Mouse (Mus musculus) frontal cortex, postnatal 36 days (tissue): Measurements from ENCODE around the gene Med26.

ENCODE experiments used
- DNase-seq, 2 experiments: peaks; one replicate each; pipeline ENCODE4 v3.0.0; 2022; ENCODE audit warnings: low spot score in 2 of 2

The Med26 gene

DNA sequence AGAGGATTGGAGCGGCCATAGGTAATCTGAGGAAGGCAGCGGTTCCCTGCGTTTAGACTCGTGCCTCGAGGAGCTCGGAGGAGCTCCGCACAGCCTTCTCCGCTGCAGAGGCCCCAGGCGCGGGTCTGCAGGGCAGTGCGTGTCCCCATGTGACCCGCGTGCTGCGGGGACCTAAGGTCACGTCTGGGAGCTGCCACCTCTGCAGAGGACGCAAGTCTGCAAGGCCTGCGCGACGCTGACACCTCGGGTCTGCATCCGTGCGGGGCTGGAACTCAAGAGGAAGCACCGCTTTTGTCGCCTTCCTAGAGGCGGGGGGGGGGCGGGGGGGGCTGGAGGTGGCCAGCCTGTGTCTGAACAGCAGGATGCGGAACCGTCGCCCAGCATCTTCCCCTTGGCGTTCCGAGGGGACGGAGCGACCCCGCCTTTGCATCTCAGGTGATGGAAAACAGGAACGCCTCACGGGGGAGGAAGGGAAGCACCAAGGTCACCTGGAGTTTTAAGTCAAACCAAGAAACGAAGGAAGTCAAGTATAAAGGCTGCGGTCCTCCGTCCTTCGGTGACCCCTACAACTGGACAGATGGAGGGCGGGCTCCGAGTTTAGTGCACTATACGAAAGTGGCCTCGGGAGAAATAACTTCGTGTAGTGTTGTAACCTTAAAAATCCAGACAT, 709 bp upstream of the Med26 start:
- DNase-seq: no peak

DNA sequence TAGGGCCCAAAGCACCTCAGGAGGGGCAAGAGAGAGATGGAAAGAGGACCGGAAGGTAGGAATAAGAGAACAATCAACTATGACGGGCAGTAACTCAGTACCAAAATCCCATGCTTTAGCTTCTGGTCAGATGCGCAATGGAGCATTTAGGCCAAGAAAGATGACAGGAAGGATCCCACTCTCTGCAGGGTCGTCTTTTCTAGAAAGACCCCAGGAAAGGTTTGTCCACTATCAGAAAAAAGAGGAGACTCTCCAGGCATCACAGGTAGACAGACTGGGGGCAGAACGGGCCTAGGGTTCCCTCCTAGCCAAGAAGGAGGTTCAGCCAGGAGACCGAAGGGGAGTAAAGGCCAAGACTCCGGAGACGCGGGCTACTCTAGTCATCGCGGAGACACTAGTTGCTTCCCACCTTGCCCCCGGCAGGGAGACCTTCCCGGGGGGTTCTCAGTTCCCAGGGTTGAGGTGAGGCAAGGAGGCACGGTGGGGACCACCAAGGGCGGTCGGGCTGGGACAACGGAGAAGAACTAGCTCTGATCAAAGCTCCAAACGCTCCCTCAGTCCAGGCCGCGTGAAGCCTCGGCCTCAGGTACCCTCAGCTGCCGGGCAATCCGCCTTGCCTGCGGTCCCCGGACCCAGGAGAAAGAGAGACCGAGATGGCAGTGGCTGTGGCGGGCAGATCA, 808 bp downstream of the Med26 start:
- peak in 1 of 2 experiments; percentile 24 for DNase-seq

DNA sequence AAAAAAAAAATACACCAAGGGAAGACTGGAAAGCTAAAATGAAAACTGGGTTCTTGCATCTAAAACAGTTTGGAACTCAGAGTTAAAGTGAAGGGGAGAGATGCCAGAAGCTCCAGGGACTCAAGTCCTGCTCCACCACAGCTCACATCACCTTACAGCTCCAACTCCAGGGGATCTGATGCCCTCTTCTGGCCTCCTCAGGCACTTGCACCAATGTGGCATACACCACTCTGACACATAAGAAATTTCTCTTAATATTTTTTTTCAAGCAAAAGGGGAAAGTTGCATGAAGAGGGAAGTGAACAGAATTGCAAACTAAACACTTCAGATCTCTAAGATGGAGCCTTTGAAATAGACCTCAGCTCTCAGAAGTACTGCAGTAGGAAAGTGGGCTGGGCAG, 8.8 kb downstream of the Med26 start:
- no peak for DNase-seq

DNA sequence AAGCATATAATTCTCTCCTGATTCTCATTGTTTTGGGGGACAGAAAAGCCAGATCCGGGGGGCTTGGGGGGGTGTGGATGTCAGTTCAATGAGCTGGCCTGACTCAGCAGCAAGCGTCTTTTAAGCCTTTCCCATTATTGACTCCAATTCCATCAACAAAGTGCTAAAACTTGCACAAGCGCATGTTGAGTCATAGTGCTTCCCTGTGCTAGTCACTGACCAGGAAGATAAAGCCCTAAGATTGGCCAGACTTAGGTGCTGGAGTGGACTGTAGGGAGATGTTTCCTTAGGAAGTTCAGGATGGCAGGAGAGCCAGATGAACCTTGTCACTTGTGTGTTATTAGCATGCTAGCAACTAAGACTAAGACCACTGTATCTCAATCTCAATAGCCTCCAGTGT, 13.2 kb downstream of the Med26 start:
- no peak for DNase-seq

DNA sequence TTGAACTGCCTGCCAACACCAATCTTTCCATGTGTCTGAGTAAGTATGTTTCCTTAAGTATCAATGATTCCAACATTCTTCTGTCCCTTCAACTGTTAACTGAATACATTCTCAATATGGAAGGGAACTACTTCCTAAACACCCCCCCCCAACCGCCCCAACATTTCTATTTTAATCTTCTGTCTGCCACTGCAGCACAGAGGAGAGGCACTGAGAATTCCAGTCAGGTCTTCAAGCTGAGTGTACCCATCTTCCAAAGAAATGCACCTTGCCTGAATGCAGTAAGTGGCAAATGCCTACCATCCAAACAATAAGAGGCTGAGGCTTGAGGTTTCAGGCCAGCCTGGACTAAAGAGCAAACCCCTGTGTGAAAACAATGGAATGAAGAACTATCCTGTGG, 16.0 kb downstream of the Med26 start:
- DNase-seq: no peak

DNA sequence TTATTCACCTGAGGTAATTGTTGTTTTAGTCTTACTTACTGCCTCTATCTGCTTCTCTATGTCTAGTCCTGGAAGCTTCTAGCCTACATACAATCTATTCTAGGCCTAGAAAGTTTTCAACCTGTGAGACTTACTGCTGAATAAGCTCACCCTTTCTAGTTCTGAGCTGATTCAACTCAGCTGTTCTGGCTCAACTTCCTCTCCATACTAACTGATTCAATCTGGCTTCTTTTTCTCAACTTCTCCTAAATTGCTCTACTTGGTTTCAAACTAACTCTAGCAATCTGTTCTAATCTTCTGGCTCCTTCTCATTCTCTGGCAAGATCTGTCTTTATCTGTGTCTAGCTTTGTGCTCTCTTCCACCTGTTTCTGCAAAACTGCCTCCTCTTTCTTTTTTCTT, 26.2 kb downstream of the Med26 start:
- no peak for DNase-seq

DNA sequence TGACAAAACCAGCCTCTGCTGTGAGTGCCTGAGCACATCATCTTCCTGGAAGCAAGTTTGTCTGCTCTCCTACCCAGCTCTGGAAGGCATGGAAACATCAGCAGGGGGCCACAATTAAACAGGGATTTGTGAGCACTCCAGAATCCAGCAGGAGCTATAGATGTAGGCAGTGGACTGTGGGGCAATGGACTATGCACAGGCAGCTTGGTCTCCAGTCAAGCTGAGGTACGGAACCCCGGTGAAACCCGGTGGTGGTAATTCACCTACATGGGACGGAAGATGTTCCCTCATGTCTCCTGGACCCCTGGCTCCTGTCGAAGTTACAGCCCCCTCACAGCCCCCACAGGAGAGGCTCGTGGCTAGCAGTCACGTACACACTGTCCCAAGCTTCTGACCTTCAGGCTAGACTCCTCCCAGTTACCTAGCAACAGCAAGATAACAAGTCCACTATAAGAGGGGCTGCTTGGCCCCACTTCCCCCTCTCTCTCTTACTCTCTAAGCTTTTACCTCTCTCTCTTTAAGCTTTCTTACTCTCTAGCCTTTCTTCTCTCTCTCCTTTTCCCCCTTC, 30.6 kb downstream of the Med26 start:
- no peak for DNase-seq

DNA sequence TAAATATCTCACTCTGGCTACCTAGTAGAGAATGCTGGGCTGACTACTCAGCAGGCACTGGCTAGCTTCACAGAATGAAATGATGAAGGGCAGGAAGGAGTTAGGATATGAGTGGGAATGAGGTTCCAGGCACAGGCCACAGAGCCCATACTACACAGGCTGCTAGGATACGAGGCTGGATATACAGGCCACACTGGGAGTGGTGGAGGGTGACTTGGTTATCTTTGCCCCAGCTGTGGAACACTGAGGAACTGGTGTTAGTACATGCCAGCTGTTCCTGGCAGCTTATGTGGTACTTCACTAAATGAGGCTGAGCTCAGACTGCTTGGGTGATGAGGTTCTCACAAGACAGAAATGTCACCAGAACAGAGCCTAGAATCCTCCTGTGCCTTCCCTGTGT, 34.9 kb downstream of the Med26 start:
- no peak for DNase-seq

DNA sequence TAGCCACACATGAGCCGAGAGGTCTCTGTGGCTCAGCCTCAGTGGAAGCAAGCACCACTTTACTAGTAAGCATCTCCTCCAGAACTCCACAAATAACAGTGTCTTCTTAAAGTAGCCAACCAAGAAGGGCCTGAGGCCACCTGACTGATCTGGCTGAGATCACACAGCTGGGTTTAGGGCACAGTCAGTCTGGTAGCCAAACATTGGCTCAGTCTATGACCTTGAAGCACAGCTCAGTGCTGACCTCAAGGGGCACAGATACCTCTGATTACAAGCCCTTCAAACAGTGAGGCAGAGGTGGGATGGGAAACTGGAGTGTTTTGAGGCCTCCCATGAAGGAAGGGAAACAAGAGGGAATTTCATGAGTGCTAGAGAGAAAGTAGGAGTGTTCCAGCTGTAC, 35.4 kb downstream of the Med26 start:
- no peak for DNase-seq

DNA sequence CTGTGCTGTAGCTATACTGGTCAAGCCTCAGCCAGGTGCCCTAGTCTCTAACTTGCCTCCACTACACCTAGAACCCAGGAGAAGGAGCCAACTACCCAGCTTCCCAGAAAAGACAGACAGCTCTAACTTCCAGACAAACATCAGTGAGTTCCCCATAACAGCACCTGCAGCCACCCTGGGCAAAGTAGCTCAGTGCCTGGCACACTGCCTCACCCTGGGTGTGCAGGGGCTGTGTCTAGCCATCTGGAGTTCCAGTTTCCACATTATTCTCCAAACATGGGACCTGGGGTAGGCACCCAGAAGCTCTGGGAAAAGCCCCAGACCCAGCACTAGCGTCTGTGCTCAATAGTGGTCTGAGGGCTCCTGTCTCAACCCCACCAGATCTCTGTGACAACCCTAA, 40.6 kb downstream of the Med26 start:
- no peak for DNase-seq

DNA sequence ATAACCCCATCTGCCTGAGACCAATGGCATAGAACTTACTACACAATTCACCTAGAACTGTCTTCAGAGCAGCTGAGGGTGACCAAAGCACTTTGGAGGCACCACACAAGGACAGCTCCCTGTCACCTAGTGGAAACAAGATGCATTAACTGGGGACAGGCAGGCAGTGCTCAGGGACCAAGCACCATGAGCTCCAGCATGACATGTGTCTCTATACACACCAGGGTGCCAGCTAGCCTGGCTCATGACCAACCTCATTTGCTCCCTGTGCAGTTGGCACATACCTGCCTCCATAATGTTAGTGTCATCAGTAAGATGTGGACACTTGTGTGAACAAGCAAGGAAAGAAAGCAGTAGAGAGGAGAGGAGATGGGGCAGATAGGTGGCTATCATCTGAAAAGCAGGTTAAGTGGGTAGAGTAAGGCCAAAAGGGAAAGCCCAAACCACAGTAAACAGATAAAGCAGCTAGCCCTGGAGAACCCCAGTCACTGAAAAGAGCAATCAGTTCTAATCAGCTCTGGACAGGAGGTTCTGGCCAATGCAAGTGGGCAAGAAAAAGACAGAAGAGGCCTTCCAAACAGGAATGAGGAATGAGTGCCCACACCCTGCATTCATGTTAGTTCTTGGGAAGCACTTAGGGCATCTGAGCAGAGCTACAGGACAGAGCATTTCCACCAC, 43.3 kb downstream of the Med26 start:
- DNase-seq: no peak

DNA sequence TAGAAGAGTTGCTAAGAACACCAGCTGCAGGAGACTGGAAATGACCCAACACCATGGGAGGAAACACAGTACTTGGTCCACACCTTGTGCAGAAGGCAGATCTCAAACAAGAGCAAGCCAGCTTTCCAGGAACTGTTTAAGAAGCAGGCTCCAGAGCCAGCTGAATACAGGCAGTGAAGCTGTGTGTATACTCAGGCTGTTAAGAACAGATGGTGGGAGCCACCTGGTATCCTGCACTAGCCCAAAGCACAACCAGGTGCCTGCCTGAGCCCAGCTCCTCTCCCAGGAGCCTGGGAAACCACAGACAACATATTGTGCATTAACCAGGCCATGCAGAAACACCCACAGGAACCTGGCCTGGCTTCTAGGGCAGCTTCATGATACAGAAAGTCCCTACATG, 43.9 kb downstream of the Med26 start:
- peak in 1 of 2 experiments; percentile 61 for DNase-seq

DNA sequence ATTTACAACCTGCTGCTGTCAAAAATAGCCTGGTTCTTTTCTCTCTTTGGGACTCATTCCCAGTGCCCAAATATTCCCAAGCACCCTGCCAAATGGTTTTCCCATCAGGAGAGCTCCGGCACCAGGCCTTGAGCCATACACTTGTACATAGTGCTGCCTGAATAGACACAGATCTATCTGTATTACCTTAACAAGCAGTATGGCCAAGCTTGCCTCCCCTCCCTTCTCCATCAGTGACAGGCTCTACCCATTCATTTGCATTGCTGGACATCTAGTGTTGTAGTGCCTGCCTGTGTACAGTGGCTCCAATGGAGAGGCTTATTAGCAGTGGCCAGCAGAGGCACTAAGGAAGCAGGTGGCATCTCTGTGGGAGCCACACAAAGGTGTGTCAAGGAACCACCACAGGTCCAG, 47.5 kb downstream of the Med26 start:
- no peak for DNase-seq

DNA sequence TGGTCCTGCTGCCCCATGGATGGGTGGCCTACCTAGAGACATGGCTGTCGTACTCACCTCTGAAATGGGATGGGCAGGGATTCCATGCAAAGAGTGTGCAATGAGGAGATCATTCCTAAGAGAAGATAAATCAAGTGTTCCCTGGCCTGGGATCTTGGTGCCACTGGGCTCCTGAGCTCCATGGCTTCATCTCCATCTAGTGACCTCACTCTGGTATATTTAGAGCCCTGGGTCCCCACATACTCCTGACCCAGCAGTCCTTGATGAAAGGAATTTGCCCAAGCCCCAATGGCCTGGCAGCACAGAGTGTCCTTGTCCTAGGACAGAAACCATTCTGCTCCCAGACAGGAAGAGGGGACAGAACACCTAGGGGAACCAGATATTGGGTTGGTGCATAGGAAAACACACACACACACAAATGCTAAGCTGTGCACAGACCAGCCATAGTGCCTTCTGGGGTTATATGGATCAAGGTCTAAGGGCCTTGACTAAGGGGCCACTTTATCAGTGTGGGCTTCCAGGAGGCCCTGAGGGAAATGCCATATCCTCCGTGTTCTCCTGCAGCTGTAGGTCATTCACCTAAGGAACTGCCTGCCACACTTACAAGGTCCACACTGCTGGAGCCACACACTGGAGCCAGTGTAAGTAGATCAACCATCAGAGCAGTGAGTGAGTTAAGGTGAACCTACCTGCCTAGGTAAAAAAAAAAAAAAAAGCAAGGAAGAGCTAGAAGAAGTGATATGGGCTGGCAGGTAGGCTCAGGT, 48.4 kb downstream of the Med26 start:
- DNase-seq: no peak

DNA sequence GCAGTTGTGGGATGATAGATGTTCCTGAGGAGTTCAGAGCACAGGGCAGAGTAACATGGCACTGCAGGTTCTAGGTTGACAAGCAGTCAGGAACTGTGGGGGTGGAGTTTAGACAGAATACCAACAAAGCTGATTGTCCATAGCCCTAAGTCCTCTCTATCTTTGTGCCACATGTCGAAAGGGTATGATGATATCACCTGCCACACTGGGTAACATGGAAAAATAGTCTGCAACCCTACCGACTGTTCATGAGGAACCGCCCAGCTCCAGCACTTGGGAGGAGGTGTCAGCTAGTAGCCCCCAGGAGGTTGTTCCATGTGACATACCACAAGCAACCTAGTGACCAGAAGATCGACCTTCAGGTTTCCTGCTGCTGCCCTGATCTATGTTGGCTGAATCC, 49.5 kb downstream of the Med26 start:
- DNase-seq: no peak

DNA sequence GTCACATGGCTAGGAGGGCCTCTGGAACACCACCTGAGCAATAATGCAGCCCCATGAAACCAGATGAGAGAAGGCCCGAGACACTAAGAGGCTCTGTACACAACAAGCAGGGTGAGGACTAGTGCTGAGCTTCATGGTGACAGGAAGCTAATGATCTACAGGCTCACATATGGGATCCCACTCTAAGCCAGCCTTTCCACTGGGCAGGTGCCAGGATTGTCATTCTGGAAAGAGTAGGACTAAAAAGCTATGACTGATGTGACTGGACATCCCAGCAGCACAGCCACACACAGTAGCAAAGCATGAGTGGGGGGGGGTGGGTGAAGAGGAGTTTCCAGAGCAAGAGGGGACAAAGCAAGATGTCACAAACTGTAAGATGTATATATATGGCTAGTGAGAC, 50.2 kb downstream of the Med26 start:
- no peak for DNase-seq

DNA sequence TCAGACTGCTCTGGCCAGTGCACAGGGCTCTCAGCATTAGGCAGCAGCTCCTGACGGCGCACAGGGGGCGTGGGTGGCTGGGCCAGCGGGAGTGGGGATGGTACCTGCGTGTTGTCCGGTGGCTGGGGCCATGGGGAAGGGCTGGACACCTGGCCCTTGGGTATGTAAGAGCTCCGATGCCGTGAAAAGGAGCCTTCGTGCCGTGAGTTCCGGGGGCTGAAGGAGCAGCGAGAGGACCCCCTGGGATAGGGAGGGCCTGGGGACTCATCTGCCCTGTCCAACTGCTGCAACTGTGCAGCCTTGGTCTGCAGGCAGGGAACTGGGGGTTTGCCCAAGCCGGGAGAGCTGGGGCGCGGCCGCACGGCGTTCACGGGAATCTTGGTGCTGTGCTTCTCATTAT, 51.9 kb downstream of the Med26 start:
- DNase-seq: no peak

DNA sequence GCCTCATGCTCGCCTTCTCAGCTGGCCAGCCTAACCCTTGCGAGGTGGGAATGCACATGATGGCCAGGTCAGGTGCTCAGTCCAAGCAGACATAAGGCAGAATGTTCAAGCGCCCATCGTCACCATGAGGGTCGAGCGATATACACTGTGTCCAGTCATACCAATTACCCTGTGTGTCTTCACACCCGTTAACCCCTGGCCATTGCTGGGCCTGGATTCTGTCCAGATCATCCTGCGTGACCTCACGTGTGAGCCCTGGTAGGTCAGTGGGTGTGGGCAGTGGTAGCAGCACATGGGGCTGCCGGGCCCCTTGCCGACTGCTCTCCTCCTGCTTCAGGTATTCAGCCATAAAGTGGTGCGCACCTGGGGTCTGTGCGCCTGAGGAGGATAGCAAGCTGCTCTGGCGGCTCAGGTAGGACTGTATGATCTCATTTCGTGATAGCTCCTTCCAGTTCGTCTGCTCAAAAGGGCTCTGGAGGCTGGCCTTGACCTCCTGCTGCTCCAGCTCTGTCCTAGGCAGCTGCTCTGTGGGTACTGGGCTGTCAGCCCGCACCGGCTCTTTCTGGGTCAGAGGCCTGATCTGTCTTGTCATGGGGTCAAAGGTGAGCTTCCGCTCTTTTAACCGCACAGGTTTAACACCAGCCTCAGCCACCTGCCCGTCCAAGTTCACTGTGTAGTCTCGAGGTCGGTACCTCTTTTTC, 52.5 kb downstream of the Med26 start:
- DNase-seq: no peak

DNA sequence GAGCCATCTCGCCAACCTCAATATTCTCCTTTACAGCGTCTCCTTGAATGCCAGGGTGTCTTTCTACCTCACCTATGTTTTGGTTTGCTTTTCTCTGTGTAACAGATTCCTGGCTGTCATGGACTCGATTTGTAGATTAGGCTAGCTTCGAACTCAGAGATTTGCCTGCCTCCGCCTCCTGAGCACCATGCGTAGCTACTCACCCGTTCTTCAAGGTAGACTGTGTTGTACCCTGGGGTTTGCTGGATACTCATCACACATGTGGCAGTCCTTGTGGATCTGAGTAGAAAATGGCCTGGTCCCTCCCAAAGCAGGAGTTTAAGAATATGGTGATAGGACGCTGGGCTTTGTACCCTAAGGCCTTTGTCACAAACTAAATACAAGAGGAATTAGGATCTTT, 54.7 kb downstream of the Med26 start:
- DNase-seq: no peak

DNA sequence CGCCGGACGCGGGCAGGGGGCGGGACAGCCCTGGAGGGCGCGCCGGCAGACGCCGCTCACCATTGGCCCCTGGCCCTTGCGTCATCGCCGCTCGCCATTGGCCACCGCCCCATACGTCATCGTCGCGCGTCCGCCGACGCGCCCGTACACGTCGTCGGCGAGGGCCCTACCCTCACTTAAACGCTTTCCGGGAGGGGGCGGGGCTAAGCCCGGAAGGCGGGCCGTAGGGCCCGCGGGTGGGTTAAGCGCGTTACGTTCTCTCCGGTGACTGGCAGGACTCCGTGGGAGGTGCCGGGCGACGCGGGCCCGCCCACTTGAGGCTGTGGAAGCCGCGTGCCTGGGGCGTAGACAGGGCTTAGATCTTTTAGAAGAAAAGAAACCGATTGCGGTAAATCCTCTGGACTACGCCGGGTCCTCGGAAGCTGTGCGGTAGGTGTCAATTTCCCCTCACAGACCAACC, 55.4 kb downstream of the Med26 start:
- peak; percentile 99 for DNase-seq
